Comparison of ENCODE assay signal across 8 mouse cellular contexts in the genomic region with DNA sequence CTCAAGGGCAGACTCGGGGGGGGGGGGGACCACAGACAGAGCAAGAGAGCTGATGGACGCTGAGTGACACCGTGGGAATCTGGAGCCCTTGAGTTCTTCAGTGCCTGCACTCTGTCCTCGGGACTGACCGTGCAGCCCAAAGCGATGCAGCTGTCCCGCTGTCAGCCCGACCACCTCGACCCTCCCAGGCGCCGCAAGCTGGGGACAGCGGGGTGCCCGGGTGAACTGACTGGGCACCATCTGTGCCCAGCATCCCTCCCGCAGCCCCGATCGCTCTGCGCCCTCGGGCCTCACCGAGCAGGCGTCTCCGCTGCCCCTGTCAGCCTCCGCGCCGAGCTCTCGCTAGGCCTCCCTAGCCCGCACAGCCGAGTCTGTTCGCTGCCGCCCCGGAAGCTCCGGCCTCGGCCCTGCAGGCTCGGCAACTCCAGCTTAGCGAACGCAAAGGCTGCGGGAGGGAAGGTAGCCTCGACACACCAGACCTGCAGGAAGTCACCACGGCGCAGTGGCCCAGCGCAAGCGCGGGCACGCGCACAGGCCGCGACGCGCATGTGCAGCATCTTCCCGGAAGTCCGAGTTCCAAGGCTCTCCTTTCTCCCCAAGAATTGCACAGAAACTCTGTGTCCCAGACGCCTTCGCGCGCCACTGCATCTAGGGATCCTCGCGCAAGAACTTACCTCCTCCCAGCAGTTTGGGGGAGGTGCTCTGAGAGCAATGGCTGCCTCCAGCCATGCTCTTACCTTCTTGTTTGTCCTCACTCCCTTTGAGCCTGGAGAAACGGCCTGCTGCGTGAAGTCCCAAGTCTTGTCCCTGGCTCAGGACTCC. TPM values are rescaled to one million over a fixed set of nuclear protein-coding genes. Genes with fewer than 3 reads are reported as not detected.
A peak's percentile ranks its signal among the peaks of the same experiment; 100 is the strongest.
DNase-seq lines count a peak whose midpoint lies in the region; ATAC-seq lines count a peak whose summit lies in the region.

Gene Rbak, minus strand, starts transcription at position 521 of the 822 bp plus-strand sequence.
Gene Spdye4b, plus strand, starts transcription at position 763 of the 822 bp plus-strand sequence.

- no peaks in the 10 kb centered on the region; the same call in 1 of the 2 replicates for H3K27me3 ChIP-seq in hindbrain, embryonic 13.5 days

- H3K4me3 ChIP-seq in hindbrain, embryonic 13.5 days: peak within 1 kb of the TSS; percentile 90

- peak; percentile 98 for ATAC-seq in hindbrain, embryonic 13.5 days (ENCODE audit: low FRiP score)

- H3K9me3 ChIP-seq in hindbrain, embryonic 13.5 days: peaks cover 5% of the 10 kb centered on the region; the same call in 1 of the 2 replicates

- peak within 1 kb of the TSS; percentile 86 for H3K4me2 ChIP-seq in hindbrain, embryonic 13.5 days

- H3K27ac ChIP-seq in hindbrain, embryonic 13.5 days: peak within 1 kb of the TSS; percentile 93

- peak; percentile 97 for DNase-seq in NIH3T3 (ENCODE audit: low read depth)
- peak; percentile 92 to 94 for DNase-seq in cerebellum, postnatal 14 days
- peak; percentile 92 to 93 for DNase-seq in frontal cortex, postnatal 14 days (ENCODE audit: low spot score in 2 of 2)
- peak; percentile 77 to 79 for DNase-seq in layer of hippocampus, postnatal 25 days (ENCODE audit: extremely low spot score in 1 of 2, low spot score in 1 of 2)
- peak; percentile 96 for DNase-seq in lung, postnatal 25 days (ENCODE audit: low spot score)
- peak; percentile 96 for DNase-seq in retina, embryonic 14.5 days (ENCODE audit: low spot score)
- peak; percentile 89 for DNase-seq in thymus, postnatal 4 days

- under 1% methylated on average over 58 of the region's 58 CpGs for WGBS in hindbrain, embryonic 13.5 days

- H3K36me3 ChIP-seq in hindbrain, embryonic 13.5 days: peaks cover 30% of the 10 kb centered on the region

- peak within 1 kb of the TSS; percentile 97 for H3K9ac ChIP-seq in hindbrain, embryonic 13.5 days

- peaks cover 16% of the 10 kb centered on the region for H3K4me1 ChIP-seq in hindbrain, embryonic 13.5 days (replicated peaks)

RNA-seq across cellular contexts. Expression of gene Rbak, which starts in this region (rescaled TPM):
- 12.7 and 14.6 TPM in 2 replicates for polyA plus RNA-seq in hindbrain, embryonic 13.5 days (2015; fragmentation: Nextera tagmentation; extraction: Ambion mirVana)
- 10 to 100 TPM; 12.8 to 15.2 TPM for total RNA-seq in layer of hippocampus, postnatal 25 days (2021)

RNA-seq across cellular contexts. Expression of gene Spdye4b, which starts in this region (rescaled TPM):
- polyA plus RNA-seq in hindbrain, embryonic 13.5 days (2015; fragmentation: Nextera tagmentation; extraction: Ambion mirVana): not detected in 2 replicates
- not detected for total RNA-seq in layer of hippocampus, postnatal 25 days (2021)

Comparison
In these comparisons a context has a peak if more than half of its experiments do, and no peak if none do; other contexts are left out.
1. Peak in every context shown above with its lines: DNase-seq, ATAC-seq, H3K4me3 ChIP-seq and H3K27ac ChIP-seq.